Mouse (Mus musculus) ES-E14 (cell line): ENCODE results near the gene Fitm2.

Experiments used
- CHD2 ChIP-seq: IDR thresholded peaks from 2 replicates; pipeline ENCODE4 v1.6.1; 2014; ENCODE audit warnings: mild to moderate bottlenecking, low read depth, low read length, inconsistent platforms
- HCFC1 ChIP-seq: IDR thresholded peaks from 2 replicates; pipeline ENCODE4 v1.6.1; 2012; ENCODE audit warnings: low read length, inconsistent platforms, borderline replicate concordance; ENCODE audit not compliant: insufficient read depth
- MAFK ChIP-seq: IDR thresholded peaks from 2 replicates; pipeline ENCODE4 v1.6.1; 2014; ENCODE audit warnings: mild to moderate bottlenecking, low read depth, low read length, inconsistent platforms; ENCODE audit not compliant: insufficient read depth

DNA sequence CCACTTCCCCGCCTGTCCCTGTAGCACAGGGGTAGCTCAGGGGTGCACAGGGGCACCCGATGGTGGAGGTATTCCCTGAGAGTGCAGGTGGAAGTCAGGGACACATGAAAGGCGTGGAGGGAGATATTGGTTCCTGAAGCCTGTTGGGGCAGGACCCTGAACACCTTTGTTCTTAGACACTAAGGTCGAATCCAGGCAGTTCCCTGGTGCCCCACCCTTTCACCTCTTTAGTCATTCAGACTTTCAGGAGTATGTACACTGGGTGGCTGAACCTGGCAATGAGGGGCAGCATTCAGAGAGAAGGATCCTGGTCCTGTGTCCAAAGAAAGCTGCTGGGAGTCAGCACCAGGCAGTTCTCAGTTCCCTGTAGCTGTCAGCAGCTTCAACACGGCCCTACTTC lies 10.0 kb downstream of the Fitm2 start:
- TF ChIP-seq CHD2 (no peak), HCFC1 (no peak), MAFK (no peak)
